Mouse (Mus musculus): ENCODE results near the gene Cyyr1. TPM values are rescaled to one million over a fixed set of nuclear protein-coding genes. Genes with fewer than 3 reads are reported as not detected.
A peak's percentile ranks its signal among the peaks of the same experiment; 100 is the strongest.

The Cyyr1 gene
- polyA plus RNA-seq, 2 experiments, result 0.32 to 0.42 TPM

- H3K9me3 ChIP-seq (ENCODE audit: control insufficient read depth, low read length), result no peaks in the 10 kb centered on the region
- H3K4me2 ChIP-seq (ENCODE audit: low read depth), result peak overlapping the region; percentile 34
- no peaks in the 10 kb centered on the region for H3K27me3 ChIP-seq (ENCODE audit: control insufficient read depth, insufficient read depth, low read length)
- no peak for DNase-seq (ENCODE audit: low read depth in 3 of 3, low spot score in 3 of 3)
- no peaks in the 10 kb centered on the region for H3K36me3 ChIP-seq (replicated peaks; ENCODE audit: control insufficient read depth, insufficient read depth, low read depth)
- H3K9ac ChIP-seq (replicated peaks), result no peak overlapping the region
- WGBS (ENCODE audit: insufficient replicate concordance), result 3% methylated on average over 23 of the region's 25 CpGs
- H3K4me3 ChIP-seq (ENCODE audit: insufficient read depth in 1 of 2, low read depth in 2 of 2, low read length in 2 of 2), result peak overlapping the region; percentile 12 to 23; a peak in 3 of 4 replicates
- no peaks in the 10 kb centered on the region for H3K4me1 ChIP-seq (replicated peaks; ENCODE audit: control insufficient read depth in 2 of 2, insufficient read depth in 2 of 2, low read length in 1 of 2)
- ATAC-seq (ENCODE audit: insufficient read depth), result no peak
- no peak for TF ChIP-seq EP300 (IDR thresholded peaks at IDR 0.05; ENCODE audit: low read depth)
- TF ChIP-seq CTCF (IDR thresholded peaks at IDR 0.05; ENCODE audit: low read depth), result no peak
- no peak overlapping the region for H3K27ac ChIP-seq
Observed at GRCm38 (mm10) chr16:85549971-85550567, 3.1 kb downstream of the Cyyr1 start.

GRCm38 (mm10) chr16:85546519-85546918 is 6.7 kb downstream of the Cyyr1 start:
- no peak for ATAC-seq (ENCODE audit: insufficient read depth)
- Histone ChIP-seq H3K4me1 (replicated peaks; ENCODE audit: control insufficient read depth in 2 of 2, insufficient read depth in 2 of 2, low read length in 1 of 2) (no peaks in the 10 kb centered on the region), H3K27ac (no peak overlapping the region), H3K27me3 (ENCODE audit: control insufficient read depth, insufficient read depth, low read length) (no peaks in the 10 kb centered on the region), H3K36me3 (replicated peaks; ENCODE audit: control insufficient read depth, insufficient read depth, low read depth) (no peaks in the 10 kb centered on the region), H3K9ac (replicated peaks) (no peak overlapping the region), H3K4me3 (ENCODE audit: insufficient read depth in 1 of 2, low read depth in 2 of 2, low read length in 2 of 2) (no peak overlapping the region), H3K9me3 (ENCODE audit: control insufficient read depth, low read length) (no peaks in the 10 kb centered on the region), H3K4me2 (ENCODE audit: low read depth) (no peak overlapping the region)
- TF ChIP-seq EP300 (IDR thresholded peaks at IDR 0.05; ENCODE audit: low read depth) (no peak), CTCF (IDR thresholded peaks at IDR 0.05; ENCODE audit: low read depth) (no peak)
- 27% methylated on average over 6 of the region's 6 CpGs for WGBS (ENCODE audit: insufficient replicate concordance)
- DNase-seq (ENCODE audit: low read depth in 3 of 3, low spot score in 3 of 3), result no peak

DNA sequence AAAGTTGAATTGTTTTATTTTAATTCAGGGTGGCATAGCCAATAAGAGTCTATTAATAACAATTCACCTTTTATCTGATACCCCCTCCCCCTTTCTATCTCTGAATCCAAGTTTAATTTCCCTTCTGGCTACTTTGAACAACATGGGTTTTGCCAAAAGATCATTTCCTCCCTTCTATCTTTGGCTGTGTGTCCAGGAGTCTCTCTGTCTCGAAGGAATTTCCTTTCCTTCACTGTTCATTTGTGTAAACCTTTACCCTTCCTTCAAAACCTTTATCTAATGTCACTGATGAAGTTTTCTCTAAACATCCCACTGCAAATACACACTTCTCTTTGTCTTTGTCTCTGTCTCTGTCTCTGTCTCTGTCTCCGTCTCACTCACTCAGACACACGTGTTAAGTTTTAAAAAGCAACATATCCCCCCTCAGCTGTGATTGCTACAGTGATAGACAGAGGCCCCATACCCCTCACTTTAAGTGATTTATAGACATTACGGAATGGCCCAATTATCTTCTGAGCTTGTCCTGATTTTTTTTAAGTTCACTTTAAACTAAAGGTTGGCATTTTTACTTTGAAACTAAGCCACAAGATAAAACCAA is 11.4 kb downstream of the Cyyr1 start:
- no peaks in the 10 kb centered on the region for H3K36me3 ChIP-seq (replicated peaks; ENCODE audit: control insufficient read depth, insufficient read depth, low read depth)
- no peaks in the 10 kb centered on the region for H3K9me3 ChIP-seq (ENCODE audit: control insufficient read depth, low read length)
- no peak overlapping the region for H3K27ac ChIP-seq
- H3K4me2 ChIP-seq (ENCODE audit: low read depth), result no peak overlapping the region
- no peak for ATAC-seq (ENCODE audit: insufficient read depth)
- TF ChIP-seq EP300 (IDR thresholded peaks at IDR 0.05; ENCODE audit: low read depth), result no peak
- TF ChIP-seq CTCF (IDR thresholded peaks at IDR 0.05; ENCODE audit: low read depth), result no peak
- no peaks in the 10 kb centered on the region for H3K4me1 ChIP-seq (replicated peaks; ENCODE audit: control insufficient read depth in 2 of 2, insufficient read depth in 2 of 2, low read length in 1 of 2)
- no peak overlapping the region for H3K9ac ChIP-seq (replicated peaks)
- no peak overlapping the region for H3K4me3 ChIP-seq (ENCODE audit: insufficient read depth in 1 of 2, low read depth in 2 of 2, low read length in 2 of 2)
- no peak for DNase-seq (ENCODE audit: low read depth in 3 of 3, low spot score in 3 of 3)
- 46% methylated on average over 4 of the region's 4 CpGs for WGBS (ENCODE audit: insufficient replicate concordance)
- no peaks in the 10 kb centered on the region for H3K27me3 ChIP-seq (ENCODE audit: control insufficient read depth, insufficient read depth, low read length)

DNA sequence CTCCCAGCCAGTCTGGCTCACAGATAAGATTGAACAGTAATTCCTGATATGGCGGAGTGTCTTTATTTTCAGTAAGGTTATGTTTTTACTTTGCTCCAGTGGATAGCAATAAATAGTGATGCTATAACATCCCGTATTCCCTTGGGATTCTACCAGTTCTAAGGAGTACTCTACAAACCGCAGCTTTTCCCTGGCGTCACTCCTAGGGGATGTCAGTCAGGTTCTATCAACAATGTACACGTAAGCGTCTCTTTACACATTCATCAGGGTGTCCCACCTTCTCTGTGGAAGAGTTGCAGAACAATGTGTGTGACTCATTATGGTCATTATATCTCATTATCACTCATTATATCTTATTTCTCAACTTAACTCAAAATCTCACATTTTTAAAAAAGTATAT is 12.2 kb downstream of the Cyyr1 start:
- Histone ChIP-seq H3K4me2 (ENCODE audit: low read depth) (no peak overlapping the region), H3K36me3 (replicated peaks; ENCODE audit: control insufficient read depth, insufficient read depth, low read depth) (no peaks in the 10 kb centered on the region), H3K9ac (replicated peaks) (no peak overlapping the region), H3K27ac (no peak overlapping the region), H3K4me1 (replicated peaks; ENCODE audit: control insufficient read depth in 2 of 2, insufficient read depth in 2 of 2, low read length in 1 of 2) (no peaks in the 10 kb centered on the region), H3K27me3 (ENCODE audit: control insufficient read depth, insufficient read depth, low read length) (no peaks in the 10 kb centered on the region), H3K9me3 (ENCODE audit: control insufficient read depth, low read length) (no peaks in the 10 kb centered on the region), H3K4me3 (ENCODE audit: insufficient read depth in 1 of 2, low read depth in 2 of 2, low read length in 2 of 2) (no peak overlapping the region)
- ATAC-seq (ENCODE audit: insufficient read depth) (no peak), DNase-seq (ENCODE audit: low read depth in 3 of 3, low spot score in 3 of 3) (no peak)
- 72% methylated on average over 6 of the region's 6 CpGs for WGBS (ENCODE audit: insufficient replicate concordance)
- TF ChIP-seq CTCF (IDR thresholded peaks at IDR 0.05; ENCODE audit: low read depth), result no peak
- no peak for TF ChIP-seq EP300 (IDR thresholded peaks at IDR 0.05; ENCODE audit: low read depth)

- ATAC-seq (ENCODE audit: insufficient read depth) (no peak), DNase-seq (ENCODE audit: low read depth in 3 of 3, low spot score in 3 of 3) (no peak)
- Histone ChIP-seq H3K27me3 (ENCODE audit: control insufficient read depth, insufficient read depth, low read length) (no peaks in the 10 kb centered on the region), H3K27ac (no peak overlapping the region), H3K4me1 (replicated peaks; ENCODE audit: control insufficient read depth in 2 of 2, insufficient read depth in 2 of 2, low read length in 1 of 2) (no peaks in the 10 kb centered on the region), H3K4me2 (ENCODE audit: low read depth) (no peak overlapping the region), H3K4me3 (ENCODE audit: insufficient read depth in 1 of 2, low read depth in 2 of 2, low read length in 2 of 2) (no peak overlapping the region), H3K9me3 (ENCODE audit: control insufficient read depth, low read length) (no peaks in the 10 kb centered on the region), H3K36me3 (replicated peaks; ENCODE audit: control insufficient read depth, insufficient read depth, low read depth) (no peaks in the 10 kb centered on the region), H3K9ac (replicated peaks) (no peak overlapping the region)
- WGBS (ENCODE audit: insufficient replicate concordance), result 26% methylated on average over 5 of the region's 5 CpGs
- TF ChIP-seq CTCF (IDR thresholded peaks at IDR 0.05; ENCODE audit: low read depth), result no peak
- TF ChIP-seq EP300 (IDR thresholded peaks at IDR 0.05; ENCODE audit: low read depth), result no peak
Observed at GRCm38 (mm10) chr16:85538367-85538766, 14.8 kb downstream of the Cyyr1 start.
